Mouse (Mus musculus) gastrocnemius, postnatal 14 days (tissue): ENCODE data around the gene Dnmt3b. TPM values are rescaled to one million over a fixed set of nuclear protein-coding genes. Genes with fewer than 3 reads are reported as not detected.

ENCODE experiments used
- DNase-seq: peaks from one replicate; pipeline ENCODE4 v3.0.0; 2021; ENCODE audit warnings: mixed read lengths
- intact Hi-C: fragments of 180-260 bp; cut with DNase I; formaldehyde crosslinking; loops from one replicate; pipeline ENCODE4 v1.15.1; 2025; ENCODE audit warnings: low total_unique reads
- long read RNA-seq, 2 experiments: library from polyadenylated mRNA; stranded (forward); transcript quantifications; one replicate each; pipeline ENCODE4 v2.0.0; 2021
- total RNA-seq, 2 experiments: library from RNA; stranded (reverse); gene quantifications; 2 replicates each; pipeline ENCODE4 v1.2.3; 2021

Gene Dnmt3b
- total RNA-seq: 1 to 10 TPM; 1.2 TPM
- long read RNA-seq, experiment 1: 0 reads
- long read RNA-seq, experiment 2: 0 reads

- intact Hi-C loops: no loop called here
- DNase-seq: peak; percentile 60
These were observed at the start of gene Dnmt3b for GRCm38 (mm10) chr2:153649298-153650013. Gene Dnmt3b (plus strand): TSS chr2:153649450.

DNA sequence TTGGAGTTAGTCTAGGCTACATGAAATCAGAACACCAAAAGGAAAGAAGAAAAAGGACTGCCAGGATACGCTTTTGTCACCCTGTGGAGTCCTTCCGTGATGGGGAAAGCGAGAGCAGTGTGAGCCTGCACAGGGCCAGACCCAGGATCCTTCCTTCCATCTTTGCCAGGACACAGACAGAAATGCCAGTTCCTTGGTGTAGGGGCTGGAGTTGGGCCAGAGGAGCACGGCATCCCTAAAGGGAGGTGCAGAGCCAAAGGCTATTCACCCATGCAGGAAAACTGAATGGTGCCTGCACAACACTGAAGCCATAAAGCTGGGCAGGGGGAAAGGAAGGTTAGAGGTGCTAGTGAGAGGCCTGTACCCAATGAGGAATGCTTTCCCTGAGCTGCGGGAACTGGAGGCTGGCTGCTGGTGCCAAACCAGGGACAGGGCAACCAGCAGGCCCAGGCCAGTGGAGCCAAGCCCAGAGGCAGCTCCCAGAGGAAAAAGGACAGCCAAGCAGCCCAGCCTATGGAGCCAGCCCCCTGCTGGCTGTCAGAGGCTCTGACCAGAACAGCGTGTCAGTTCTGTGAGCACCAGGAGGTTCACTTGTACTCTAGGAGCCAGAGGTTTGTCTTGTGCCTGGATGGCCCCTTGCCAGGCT is 49.1 kb upstream of the Dnmt3b start:
- DNase-seq: peak; percentile 69
- intact Hi-C loops: no loop called here

DNA sequence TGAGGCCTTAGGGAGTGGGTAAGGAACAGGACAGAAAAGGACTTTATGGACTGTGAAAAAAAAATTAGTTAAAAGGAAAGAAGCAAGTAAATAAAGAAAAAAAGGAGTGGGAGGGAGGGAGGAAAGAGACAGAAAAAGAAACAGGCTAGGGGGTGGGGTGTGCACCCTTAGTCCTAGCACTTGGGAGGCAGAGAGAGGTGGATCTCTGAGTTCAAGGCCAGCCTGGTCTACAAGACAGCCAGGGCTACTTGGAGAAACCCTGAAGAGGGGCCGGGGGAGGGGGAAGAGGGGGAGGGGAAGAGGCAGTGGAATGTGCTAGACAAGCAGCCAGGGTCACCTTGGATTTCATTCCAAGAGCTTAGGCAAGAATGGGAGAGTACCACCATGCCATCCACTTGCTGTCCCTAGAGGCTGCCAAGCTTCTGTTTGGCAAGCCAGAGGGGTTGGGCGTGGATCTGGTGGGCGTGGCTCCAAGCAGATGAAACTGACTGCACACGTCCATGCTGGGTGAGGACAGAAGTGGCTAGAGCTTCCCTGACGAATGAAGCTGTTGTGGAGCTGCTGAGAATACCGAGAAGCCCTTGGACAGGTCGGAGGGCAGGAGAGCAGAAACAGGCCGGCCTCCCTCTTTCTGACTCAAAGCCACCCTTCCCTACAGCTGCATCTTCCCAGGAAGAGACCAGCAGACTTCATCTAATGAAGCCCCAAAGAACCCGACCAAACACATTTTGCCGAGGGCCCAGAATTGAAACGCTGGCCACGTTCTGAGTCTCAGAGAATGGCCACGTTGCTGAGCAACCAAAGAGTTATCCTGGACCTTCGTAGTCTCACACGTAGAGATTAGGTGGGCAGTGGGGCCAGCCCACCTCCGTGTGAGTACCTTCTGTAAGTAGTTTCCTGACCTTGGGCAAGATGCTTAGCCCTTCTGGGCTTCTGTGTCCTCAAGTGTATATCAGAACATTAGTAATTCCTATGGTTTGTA is 48.3 kb upstream of the Dnmt3b start:
- intact Hi-C loops: no loop called here
- peak; percentile 56 for DNase-seq

GRCm38 (mm10) chr2:153603724-153604123 is 45.5 kb upstream of the Dnmt3b start:
- intact Hi-C loops: no loop called here

DNA sequence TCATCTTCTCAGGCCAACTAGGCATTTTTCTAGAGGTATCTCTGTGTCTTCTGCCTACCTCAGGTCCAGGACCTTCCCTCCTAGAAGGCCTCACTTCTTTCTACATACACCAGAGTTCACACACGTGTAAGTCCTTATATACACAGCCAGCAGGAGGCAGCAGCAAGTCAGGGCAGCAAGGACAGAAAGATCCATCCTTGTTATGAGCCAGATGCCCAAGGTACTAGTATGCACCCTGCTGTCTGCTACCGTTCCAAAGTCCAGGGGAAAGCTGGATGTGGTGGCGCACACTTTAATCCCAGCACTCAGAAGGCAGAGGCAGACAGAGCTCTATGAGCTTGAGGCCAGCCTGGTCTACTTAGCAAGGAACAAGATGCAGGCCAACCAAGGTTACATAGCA is 42.8 kb upstream of the Dnmt3b start:
- intact Hi-C loops: no loop called here
- DNase-seq: no peak

More at GRCm38 (mm10) chr2:153603724-153604123, 45.5 kb upstream of the Dnmt3b start:
- no peak for DNase-seq

DNA sequence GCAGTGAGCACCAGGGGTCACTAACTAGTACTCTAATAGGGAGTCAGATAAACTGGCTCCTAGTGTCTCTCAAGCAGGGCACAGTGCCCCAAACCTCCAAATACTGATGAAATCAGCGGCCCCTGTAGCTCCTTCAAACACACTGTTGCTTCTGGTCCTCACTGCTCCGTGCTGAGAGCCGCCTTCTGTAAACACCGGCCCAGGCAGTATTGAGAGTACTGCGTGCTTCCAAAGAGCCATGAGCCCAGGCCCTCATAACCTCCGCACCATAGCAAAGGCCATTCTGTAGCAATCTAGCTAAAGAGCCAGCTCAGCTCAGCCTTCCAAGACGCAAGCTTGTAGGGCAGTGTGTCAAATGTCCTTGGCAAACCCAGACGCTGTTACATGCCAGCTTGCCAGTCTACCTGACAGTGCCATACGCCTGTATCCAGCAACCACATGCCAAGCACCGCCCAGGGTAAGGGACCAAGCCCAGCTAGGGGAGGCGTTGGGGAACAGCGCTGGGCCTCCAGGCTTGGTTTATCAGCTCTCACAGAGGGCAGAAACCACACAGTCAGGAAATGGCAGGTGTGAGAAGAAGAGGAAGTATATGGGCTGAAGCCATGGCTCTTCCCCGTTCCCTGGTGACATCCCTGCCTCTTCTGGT is 41.3 kb upstream of the Dnmt3b start:
- intact Hi-C loops: no loop called here
- DNase-seq: peak; percentile 70

DNA sequence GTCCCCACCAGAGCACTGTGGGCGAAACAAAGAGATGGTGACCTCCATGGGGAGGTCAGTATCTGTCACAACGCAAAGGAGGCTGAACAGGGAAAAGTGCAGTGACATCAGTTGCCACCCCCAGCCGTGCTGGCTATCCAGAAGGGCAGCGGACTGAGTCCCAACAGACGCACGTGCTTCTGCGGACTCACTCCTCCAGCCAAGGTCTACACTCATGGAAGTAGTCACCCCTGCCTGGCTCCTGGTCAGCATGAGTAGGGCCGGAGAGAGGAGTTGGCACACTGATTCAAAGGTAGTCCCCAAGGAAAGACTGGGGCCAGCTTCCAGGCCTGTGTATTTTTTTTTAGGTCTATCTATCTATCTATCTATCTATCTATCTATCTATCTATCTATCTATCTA is 40.2 kb upstream of the Dnmt3b start:
- intact Hi-C loops: no loop called here
- no peak for DNase-seq

GRCm38 (mm10) chr2:153609548-153609947 is 39.7 kb upstream of the Dnmt3b start:
- intact Hi-C loops: no loop called here
- DNase-seq: peak; percentile 87

GRCm38 (mm10) chr2:153610426-153611240 is 38.6 kb upstream of the Dnmt3b start:
- intact Hi-C loops: no loop called here
- DNase-seq: peak; percentile 25

- no peak for DNase-seq
- intact Hi-C loops: no loop called here
These were observed 38.0 kb upstream of the Dnmt3b start for GRCm38 (mm10) chr2:153611241-153611630.

DNA sequence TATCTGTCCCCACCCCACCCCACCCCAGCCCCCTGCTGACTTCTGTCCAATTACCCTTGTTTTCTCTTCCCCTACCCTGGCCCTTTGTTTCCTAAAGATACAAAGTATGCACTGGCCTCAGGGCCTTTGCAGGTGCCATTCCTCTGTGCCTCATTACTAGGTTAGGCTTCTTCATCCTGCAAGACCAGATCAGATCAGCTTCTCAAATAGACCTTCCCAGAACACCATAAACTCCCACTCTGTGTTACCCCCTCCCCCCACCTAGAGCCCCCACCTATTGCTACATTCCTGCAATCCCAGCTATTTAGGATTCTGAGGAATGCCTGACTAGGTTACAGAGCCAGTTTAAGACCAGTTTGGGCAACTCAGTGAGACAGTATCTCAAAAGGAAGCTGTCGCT is 37.5 kb upstream of the Dnmt3b start:
- intact Hi-C loops: no loop called here
- DNase-seq: no peak

DNA sequence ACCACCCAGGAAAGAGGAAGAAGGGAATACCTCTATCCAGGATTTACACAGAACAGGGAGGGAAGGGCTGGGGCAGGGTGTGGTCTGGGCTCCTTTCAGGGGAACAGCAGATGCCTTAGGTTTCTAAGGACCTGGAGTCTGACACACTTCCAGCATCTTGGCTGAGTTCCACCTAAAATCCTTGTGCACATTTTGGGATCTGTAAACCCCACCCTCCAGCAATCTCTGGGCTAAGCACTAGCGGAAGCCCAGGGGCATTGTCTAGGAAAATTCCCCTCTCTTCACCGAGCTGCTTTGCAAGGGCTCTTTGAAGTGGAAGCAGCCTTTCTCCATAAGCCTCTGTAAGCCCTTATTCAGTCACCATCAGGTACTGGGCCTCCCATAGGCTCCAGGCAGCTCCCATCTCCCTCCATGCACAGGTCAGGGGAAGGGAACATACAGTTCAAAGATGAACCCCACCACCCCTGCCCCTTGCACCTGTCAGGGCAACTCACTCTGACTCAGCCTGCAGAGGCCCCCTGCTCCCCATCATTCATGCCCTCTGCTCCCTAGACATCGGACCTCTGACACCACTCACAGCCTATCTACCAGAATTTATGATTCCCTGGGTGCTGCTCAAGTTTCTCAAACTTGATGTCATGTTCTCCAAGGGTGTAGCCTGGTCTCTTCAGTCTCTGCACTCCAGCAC is 36.5 kb upstream of the Dnmt3b start:
- intact Hi-C loops: no loop called here
- peak; percentile 19 for DNase-seq

DNA sequence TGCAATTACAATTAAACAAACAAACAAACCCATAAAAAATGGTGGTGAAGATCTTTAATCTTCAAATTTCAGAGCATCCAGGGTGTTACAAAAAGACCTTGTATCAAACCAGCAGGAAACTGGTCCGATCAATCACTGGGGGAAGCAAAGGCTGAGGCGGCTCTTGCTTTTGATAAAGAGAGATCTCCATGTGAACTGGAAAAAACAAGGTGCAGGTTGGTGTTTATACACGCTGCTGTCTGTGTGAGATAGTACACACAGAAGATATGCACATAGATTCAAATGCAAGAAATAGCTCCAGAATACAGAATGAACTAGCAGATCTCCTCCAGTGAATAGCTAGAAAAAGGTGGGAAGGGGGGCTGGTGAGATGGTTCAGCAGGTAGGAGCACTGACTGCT is 32.4 kb upstream of the Dnmt3b start:
- intact Hi-C loops: no loop called here

GRCm38 (mm10) chr2:153618439-153618838 is 30.8 kb upstream of the Dnmt3b start:
- DNase-seq: no peak
- intact Hi-C loops: no loop called here

More for the DNA sequence above, 32.4 kb upstream of the Dnmt3b start:
- no peak for DNase-seq

- DNase-seq: no peak
- intact Hi-C loops: no loop called here
These were observed 30.4 kb upstream of the Dnmt3b start for GRCm38 (mm10) chr2:153618889-153619288.

DNA sequence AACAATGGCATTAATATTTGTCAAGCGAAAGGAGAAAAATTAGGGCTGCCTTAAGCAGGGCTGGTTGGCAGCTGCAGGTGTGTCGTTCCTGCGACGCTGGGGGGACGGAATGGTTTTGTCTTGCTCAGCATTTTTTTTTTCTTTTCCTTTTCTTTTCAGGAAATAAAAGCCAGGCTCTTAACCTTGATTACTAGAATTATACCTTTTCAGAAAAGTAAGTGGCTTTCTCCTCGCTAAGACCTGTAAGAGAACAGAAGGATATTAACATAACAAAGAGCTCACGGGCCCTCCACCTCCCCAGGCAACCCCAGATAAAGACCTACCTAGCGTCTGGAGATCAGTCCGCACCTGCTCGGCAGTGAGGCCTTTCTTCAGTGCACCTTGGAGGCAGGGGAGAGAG is 26.8 kb upstream of the Dnmt3b start:
- intact Hi-C loops: no loop called here
- no peak for DNase-seq

DNA sequence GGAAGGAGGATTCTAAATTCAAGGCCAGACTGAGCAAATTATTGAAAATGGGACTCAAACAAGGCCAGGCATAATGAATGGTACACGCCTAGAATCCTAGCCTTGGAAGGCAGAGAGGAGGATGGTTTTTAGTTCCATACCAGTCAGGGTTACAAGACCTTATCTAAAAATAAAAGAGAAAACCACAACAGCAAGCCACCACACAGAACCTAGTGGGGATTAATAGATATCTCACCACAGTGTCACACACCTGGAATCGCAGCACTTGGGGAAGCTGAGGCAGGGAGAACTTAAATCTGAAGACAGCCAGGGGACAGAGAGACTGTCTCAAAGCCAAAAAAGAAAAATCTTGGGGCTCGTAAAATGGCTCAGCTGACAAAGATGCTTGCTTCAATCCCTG is 18.3 kb upstream of the Dnmt3b start:
- no peak for DNase-seq
- intact Hi-C loops: no loop called here
